Mouse (Mus musculus): ENCODE results near the gene Uspl1.

Gene Uspl1

DNA sequence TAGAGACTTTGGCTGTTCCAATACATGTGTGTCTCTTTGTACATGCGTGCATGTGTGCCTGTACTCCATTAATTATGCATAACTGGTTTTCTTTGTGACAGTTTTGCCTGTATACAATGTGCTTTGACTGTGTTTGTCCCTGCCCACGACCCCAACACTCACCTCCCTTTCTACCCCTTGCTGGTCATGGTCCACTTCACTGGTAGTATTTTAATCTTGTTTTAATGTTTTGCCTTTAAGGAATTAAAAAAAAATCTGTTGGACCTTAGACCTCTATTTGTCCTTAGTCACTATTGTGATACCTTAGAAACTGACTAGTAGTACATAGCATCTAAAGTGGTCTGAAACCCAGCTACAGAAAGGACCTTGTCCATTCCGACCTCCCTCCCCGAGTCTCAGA is 26.9 kb downstream of the Uspl1 start:
- DNase-seq (ENCODE audit: low spot score in 2 of 2): no peak

DNA sequence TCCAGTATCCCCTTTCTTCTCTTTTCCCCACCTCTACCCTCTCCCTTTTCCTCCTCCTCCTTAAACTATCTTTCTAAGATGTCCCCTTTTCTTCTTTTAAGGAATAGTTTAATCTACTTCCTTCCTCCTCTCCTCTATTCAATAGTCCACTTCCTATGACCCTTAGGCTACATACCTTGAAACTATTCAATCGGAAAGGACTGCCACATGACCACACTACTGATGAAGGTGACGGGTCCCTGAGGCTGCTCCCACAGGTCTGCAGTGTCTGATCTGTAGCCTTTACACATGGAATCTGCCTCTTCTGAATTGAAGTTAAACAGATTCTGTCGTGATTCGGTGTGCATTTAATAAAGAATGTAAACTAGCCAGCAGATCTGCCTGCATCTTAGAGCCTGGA is 28.7 kb downstream of the Uspl1 start:
- no peak for DNase-seq (ENCODE audit: low spot score in 2 of 2)

DNA sequence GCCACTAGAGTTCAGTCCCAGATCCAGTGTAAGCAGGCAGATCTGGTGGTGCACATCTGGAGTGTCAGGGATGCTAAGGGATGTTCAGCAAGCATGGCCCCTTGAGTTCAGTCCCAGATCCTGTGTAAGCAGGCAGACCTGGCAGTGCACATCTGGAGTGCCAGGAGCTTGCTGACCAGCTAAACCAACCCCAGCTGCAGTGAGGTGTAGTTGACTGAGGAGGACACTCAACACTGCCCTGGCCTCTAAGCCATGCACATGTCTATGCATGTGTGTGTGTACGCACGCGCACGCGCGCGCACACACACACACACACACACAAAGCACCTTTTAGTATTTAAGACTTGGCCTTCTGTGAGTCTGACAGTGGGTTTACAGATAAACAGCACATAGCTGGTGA is 31.4 kb downstream of the Uspl1 start:
- no peak for DNase-seq (ENCODE audit: low spot score in 2 of 2)

DNA sequence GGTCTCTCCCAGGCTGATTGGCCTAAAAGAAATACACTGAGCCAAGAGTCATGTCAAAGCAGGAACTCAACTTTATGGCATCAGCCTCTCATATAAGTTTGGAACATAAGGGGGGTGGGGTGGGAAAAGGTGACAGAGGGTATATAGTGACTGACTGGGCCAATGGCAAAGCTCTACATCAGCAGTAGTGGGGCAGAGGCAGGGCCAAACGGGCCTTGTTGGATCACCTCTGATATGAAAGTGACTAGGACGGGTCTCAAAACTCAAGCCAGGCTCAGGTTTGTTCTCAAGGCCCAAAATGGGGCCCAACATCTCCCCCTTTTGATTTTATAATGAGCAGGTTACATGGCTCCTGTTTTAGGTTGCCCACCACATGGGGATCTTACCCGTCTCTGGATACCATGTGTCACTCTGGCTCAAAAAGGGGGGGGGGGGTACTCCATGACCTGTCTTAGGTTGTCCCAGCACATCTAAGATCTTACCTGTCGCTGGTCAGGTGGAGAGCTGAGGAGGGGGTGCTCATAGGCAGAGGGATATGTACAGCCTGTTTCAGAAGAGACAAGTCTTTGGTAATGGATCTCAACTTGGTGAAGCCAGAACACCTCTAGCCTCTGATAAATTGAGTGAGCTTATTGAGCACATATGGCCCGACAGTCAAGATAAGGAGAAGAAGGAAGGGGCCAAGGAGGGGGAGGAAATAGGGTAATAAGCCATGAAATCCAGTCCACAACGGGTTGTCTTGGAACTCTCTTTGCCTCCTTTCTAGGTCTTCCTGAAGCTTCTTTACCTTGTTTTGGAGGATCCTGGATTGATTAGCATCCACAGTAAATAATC is 33.6 kb downstream of the Uspl1 start:
- no peak for DNase-seq (ENCODE audit: low spot score in 2 of 2)

DNA sequence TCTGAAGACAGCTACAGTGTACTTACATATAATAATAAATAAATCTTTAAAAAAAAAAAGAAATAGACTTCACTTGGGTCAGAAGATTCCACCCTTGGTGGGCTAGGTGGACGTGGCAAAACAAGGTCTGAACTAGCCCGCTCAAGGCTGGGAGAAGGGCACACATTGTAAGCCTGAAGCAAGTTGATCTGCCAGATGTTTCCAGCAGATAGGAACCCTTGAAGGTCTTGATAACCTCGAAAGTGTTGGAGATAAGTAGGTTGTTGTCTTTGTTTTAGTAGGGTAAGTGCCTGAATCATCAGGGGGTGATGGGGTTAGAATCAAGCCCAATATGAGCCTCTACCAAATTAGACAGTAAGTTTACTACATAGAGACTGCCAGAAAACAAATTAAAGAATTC is 35.3 kb downstream of the Uspl1 start:
- DNase-seq (ENCODE audit: low spot score in 2 of 2): no peak

DNA sequence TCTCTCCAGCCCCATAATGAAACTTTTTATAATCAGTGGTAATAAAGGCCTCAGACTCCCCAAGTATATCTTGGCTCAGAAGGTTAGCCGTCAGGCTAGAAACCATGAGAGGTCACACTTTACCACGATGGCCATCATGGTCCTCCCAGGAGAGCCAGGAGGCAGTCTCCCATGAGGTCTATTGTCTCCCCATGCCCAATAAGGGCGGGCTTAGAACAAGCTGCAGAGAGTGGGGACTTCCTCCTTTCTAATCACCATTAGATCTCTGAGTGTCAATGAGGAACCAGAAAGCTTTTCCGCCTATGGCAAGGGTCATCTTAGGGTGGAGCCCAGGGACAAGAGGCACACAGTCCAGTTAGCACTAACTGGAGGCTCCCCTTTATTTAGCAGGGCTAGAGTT is 37.2 kb downstream of the Uspl1 start:
- DNase-seq (ENCODE audit: low spot score in 2 of 2): no peak

DNA sequence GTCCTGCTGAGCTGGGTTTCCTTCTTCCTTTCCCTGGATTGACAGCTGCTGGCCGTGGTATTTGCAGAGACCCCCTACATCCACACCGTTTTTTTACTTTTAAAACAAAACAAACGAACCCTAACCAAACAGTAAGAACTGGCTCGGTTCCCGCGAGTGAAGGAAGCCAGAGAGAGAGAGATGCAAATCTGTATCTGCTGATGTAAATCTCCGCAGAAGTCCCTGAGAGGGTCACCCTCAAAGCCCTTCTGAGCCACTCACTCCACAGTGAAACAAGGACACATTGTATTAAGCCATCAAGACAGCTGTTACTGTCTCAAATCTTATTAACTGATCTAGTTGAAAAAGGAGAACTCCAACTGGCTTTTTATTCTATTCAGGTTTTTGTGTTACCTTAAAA is 40.5 kb downstream of the Uspl1 start:
- DNase-seq (ENCODE audit: low spot score in 2 of 2): no peak

DNA sequence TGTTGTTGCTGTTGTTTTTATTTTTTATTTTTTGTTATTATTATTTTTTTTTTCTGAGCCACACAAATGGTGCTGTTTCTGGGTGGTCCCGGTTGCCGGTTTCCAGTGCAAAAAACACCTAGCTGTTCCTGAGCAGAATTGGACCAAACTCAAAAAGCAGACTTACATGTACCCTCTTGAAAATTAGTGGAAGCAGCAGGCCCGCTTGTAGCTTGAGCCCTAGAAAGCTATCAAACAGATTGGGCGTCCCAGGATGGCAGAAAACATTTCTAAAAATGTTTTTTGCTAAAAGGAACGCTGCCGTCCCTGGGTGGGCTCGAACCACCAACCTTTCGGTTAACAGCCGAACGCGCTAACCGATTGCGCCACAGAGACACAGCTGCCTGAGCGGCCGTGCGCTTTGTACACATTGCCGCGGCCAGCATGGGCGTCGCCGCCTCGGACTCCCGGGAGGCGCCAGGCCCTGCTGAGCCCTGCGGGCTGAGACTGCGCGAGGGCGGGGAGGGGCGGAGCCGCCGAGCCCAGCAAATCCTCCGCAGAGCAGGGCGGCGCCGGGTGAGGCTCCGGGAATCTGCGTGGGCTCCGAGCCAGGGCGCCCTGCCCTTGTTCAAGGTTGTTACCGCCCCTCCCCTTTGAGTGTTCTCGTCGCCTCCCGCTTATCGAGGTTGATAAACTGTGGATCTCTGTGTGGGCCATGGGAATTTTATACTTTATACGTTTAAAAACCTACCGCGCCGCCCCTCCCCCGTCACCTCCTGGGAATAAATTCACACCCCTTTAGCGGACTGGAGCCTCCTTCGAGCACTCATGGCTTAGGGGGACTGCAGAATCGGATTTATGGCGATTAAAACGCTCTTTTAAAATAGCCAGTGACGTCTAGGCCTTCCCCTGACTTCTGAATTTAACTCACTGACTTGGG is 44.8 kb downstream of the Uspl1 start:
- peak; percentile 99 to 100 for DNase-seq (ENCODE audit: low spot score in 2 of 2)

DNA sequence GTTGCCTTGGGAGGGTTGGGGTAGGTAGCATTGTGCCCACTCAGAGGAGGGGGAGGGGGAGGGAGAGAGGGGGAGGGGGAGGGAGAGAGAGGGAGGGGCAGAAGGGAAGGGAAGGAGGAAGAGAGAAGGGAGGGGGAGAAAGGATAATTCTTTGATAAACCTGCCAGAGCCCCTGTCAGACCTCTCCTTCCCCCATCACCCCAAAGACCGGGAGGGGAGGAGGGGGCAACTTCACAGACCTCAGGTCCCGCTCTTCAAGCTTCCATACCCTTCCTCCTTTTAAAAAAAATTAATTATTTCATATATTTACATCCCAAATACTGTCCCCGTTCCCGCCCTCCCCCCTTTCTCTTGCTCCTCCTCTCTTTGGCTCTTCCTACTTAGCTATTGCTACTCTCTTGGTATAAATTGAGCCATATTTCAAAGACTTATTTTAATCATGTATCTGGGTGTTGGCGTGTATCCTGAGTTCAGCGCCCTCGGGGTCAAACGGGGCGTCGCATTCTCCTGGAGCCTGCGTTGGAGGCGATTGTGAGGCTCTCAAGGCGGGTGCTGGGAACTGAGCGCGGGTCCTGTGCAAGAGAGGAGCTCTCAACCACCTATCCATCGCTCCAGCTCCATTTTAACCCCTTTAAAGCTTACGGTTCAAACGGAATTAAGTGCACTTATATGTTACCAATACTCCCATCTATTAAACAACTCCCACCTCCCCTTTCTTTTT is 45.6 kb downstream of the Uspl1 start:
- no peak for DNase-seq (ENCODE audit: low spot score in 2 of 2)

DNA sequence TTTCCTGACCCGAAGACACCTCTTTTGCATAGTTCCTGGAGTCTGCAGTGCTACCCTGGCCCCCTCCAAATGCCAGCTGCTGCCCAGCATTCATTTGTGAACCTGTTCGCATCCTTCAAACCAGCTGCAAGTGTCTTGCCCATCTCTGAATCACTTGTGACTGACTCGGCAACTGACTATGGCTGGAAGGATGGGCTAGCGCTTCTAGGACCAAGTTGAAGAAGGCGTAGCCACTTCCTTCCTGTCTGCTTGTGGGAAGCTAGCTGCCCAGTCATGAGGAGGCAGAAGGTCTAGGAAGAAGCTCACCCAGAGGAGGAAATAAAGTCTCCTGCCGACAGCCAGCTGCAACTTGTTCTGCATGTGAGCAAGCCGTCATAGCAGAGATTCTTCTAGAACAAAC is 50.9 kb downstream of the Uspl1 start:
- no peak for DNase-seq (ENCODE audit: low spot score in 2 of 2)

DNA sequence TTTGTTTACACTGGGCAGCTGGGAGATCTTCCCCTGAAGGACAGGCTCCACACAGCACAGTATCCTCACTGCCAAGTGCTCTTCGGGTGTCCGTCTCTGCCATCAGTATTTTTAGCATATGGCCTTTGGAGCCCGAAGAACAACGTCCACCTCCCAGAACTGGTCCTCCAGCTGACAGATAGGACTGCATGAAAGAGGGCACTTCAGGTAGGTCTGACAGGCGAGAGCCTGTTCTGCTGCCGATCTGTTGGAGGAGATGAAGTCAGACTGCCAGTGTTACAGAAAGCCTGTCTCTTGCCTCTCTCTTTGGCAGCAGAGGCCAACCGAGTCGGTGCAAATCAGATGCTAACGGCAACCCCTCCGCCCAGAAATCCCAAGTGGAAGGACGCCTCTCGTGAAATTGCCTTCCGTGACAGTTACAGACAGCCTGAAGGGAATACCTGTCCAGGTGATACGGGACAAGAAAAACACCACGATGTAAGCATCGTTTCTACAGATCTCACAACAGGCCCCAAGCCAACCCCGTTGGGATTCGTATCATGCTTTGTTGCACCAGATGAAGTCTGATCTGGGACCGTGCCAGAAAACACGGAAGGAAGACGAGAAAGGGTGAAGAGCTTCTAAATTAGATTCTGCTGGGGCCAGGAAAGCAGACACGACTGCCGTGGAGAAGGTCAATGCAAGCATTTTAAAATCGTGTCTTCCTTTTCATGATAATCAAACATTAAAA is 53.2 kb downstream of the Uspl1 start:
- DNase-seq (ENCODE audit: low spot score in 2 of 2): no peak

DNA sequence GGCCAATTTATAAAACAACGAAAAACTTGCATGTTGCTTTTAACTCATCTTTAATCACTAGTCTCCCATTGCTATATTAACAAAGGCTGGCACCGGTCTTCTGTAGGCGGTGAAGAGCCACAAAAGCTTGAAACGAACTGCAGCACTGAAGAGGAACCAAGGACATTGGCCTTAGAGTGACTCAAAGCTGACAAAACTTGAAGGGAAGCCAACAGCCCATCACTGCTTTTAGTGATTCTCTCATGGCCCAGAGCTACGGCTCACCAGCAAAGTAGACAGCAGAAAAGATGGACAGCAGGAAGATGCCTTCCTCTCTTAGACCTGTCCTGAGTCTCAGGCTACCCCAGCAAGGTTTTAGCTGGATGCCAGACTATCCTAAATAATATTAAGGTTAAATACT is 58.3 kb downstream of the Uspl1 start:
- no peak for DNase-seq (ENCODE audit: low spot score in 2 of 2)

DNA sequence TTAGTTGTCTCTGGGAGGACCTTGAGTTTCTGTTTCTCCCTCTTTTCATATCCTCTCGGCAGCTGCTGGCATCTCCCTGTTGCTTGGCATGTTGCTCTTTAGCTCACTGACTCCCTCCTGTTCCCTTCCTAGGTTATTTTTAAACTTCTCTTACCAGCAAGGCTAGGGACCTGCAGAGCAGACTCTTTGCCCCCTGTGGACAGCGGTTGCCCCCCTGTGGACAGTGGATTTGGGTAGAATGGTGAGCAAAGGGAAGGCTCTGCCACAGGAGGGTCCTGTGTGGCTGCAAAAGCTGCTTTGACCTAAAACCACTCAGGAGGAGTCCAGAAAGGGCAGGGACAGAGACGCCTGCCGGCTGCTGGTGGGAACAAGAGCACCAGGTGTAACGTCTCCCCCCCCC is 58.9 kb downstream of the Uspl1 start:
- DNase-seq (ENCODE audit: low spot score in 2 of 2): no peak

DNA sequence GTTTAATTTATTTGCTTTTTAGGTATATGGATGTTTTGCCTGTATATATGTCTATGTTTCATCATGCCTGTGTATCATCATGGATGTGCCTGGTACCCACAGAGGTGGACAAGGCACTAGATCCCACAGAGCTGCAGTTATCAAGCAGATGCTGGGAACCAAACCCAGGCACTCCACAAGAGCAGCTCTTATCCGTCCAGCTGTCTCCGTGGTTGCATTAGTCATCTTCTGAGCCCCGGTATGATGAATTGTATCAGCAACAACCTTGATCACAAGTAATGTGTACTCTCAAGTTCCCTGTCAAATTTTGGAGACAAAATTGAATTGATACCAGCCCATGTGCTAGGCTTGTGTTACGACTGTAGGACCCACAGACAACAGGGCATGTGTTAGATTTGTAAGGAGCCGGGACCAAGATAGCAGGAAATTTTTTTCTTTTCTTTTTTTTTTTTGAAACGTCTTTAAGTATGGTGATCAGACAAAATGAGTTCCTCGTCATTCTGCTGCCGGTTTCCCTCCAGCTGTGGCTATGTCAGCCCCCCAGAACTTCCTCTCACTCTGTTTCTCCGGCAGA is 61.3 kb downstream of the Uspl1 start:
- DNase-seq (ENCODE audit: low spot score in 2 of 2): no peak

DNA sequence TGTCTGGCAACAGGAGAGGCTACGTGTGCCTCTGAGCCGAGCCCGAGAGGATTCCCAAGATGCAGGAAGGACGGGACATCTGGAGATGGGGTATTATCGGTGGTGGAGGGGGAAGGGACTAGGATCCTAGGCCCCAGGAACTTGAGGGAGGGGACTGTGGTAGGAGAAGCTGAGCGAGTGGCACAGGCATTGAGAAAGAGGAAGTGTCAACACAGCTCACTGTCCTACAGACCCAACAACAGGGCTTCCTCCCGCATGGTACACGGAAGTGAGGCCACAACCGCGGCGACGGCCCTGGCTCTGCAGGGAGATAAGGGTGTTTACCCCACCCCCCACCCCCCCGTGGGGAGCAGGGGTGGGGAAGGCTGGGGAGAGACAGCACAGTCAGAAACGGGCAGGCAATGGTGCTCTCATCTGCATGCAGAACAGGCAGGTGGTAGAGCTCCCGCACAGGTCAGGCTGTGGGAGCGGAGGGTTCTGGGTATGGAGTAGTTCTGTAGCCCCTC is 61.9 kb downstream of the Uspl1 start:
- no peak for DNase-seq (ENCODE audit: low spot score in 2 of 2)

DNA sequence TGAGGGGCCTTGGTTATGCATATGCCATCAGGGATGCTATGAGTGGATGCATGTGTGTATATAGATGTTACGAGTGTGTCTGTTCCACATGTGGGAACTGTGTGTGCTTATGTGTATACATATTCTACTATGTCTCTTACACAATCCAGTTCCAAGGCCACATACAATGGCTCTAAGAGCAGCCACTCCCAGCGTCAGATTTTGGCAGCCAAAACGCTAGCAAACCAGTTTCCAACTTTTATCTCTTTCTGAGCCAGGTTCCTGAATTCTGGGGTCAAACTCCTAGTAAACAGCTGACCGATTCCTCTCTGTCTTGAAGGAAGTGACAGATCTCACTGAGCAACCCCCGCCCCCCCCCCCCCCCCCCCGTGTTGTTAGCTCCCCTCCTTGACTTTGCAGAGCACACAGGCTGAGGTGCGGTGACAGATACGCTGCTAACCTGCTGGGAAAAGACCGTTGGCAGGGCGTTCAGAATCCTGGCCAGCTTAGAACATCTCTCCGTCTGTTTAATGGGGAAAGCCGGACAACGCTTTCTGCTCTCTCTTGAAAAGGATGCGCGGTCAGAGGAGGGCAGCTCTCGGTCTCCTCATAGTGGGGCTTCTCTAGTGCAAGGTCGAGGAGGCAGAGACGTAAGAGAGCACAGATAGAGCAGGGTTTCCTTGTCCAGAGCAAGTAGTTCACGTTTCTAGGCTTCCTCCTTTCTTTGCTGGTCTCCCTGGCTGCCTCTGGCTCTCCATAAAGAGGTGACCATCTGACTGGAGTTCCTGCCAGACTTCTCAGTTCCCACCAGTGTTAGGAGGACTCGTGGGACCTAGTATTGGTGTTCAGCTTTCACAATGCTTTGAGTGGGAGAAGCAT is 63.1 kb downstream of the Uspl1 start:
- DNase-seq (ENCODE audit: low spot score in 2 of 2): no peak

DNA sequence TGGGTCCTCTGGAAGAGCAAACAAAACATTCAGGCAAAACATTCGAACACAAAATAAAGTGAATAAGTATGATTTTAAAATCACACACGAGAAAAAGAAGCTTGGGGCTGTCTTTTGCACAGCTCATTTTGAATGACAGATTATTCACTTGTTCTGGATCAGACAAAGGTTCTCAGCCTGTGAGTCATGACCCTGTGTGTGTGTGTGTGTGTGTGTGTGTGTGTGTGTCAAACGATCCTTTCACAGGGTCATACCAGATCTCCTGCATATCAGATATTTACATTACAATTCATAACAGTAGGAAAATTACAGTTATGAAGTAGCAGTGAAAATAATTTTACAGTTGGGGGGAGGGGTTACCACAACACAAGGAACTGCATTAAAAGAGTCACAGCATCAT is 68.2 kb downstream of the Uspl1 start:
- DNase-seq (ENCODE audit: low spot score in 2 of 2): no peak

DNA sequence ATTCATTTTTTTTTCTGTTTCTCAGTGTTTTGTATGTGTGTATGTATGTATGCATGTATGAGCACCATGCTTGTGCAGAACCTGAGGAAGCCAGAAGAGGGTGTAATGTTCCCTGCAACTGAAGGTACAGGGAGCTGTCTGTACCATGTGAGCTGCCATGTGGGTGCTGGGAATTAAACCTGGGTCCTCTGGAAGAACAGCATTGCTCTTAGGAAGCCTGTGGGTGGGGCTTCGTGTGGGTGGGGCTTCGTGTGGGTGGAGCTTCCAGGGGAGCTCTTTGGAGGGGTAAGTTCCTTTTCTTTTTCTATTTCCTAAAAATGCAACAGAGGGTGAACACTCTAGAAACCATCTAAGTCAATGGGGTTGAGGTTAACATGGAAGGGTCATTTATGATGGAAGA is 69.3 kb downstream of the Uspl1 start:
- DNase-seq (ENCODE audit: low spot score in 2 of 2): no peak

DNA sequence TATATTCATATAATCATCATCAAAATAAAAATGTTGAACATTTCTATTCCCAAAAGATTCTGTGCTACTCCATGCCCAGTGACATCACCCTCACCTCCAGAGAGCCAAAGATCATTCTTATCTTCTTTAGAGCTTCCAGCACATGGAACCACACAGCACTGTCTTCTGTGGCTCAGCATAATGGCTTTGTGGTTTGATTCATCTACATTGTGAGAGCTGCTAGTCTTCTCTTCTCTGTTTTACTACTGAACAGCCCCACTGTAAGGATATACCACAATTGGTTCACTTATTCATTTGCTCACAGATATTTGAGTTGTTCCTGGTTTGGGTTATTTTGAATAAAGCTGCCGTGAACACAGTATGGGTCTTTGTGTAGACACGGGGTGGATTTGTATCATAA is 71.4 kb downstream of the Uspl1 start:
- no peak for DNase-seq (ENCODE audit: low spot score in 2 of 2)

Measured in urinary bladder, adult 18-20 months (tissue).